Mouse (Mus musculus): ENCODE data around the gene 2310039H08Rik. TPM values are rescaled to one million over a fixed set of nuclear protein-coding genes. Genes with fewer than 3 reads are reported as not detected.

Gene 2310039H08Rik
- 32.9 and 35.8 TPM in 2 replicates for polyA plus RNA-seq (2012; rRNA removed)

DNA sequence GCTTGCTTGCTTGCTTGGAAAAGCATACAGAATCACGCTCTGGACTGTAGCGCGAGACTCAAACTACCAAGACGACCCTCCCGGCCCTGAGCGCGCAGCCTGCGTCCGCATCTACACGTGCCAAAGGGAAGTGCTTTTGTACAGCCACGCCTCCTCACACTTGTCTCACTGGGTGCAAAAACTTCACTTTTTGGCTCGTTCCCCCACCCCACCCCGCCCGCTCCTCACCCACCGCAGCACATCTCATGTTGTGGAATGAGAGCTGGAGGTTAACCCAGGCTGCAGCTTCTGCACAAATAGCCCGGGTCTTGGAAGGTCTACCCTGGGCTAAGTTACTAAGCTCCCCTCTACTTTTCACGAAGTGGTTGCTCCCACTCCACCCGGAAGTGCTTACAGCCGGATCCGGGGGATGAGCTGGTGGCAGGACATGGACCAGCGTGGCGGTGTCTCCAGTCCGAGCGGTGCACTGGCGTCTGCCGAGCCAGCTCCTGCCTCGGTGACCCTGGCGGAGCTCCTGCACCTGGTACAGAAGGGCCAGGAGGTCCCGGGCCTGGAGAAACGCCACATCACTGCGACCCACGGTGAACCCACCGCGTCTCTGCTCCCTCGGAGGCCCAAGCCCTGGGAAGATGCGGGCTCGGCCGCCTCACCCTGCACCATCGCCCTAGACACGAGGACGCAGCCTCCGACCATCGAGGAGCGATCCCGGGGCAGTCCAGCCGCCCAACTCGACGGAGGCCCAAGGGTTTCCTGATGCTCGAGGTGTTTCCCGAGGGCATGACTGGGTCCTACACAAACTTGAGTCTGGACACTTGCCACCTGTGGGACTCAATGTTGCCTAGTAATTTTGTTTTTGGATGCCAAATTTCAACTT is at the start of gene 2310039H08Rik:
Gene 2310039H08Rik (plus strand): TSS at position 232 of the 874 bp plus-strand sequence.

DNA sequence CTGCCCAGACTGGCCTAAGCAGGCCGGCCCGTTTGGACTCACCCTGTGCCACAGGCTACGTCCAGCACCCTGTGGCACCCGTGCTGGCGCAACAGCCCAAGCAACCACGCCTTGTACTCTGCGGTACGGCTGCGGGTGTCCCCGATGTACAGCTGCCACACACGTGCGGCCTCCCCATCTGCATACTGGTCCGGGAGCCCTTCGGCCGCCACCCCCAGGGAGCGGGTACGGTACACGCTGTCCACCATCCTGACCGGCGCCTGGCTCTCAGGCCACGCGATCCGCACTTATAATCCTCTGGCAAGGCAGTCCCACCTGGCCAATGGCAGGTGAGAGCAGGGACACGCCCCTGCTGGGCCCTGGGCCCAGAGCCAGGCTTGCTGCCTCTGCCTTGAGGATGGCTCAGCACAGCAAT is 43.5 kb upstream of the 2310039H08Rik start, which contains the start of gene Gnmt:
Gene Gnmt (minus strand): TSS at position 265 of the 415 bp plus-strand sequence.

DNA sequence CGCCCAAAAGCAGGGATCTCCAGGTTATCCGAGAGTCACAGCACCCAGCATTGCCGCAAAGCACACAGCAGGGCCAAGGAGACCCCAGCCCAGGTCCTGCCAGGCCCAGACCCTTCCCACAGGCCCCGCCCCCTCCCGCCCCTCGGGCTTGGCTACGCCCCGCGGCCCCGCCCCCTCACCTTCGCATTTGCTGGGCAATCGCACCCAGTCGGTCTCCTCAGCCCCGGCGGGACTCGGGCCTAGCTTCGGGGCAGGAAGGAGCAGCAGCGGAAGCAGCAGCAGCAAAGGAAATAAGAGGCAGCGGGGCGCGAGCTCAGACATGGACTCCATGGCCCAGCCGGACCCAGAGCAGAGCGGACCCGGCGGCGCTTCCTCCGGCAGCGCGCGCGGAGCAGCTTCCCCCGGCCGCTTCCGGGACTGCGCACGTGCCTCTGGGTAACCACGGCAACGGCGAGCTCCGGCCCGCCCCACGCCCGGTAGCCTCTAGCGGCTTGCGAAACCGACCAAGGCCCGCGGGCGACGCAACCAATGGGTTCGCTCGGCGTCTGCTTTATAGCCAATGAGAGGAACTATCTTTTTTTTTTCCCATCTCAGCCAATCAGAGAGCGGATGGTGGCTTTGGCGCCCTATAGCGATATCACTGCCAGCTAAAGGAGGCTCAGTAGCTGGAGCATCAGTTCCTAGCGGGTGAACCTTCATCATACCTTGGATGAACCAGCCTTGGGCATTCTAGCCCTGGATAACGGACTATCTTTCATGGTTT is 20.5 kb upstream of the 2310039H08Rik start, which contains the start of gene Cnpy3:
Gene Cnpy3 (minus strand): TSS at position 421 of the 763 bp plus-strand sequence.

DNA sequence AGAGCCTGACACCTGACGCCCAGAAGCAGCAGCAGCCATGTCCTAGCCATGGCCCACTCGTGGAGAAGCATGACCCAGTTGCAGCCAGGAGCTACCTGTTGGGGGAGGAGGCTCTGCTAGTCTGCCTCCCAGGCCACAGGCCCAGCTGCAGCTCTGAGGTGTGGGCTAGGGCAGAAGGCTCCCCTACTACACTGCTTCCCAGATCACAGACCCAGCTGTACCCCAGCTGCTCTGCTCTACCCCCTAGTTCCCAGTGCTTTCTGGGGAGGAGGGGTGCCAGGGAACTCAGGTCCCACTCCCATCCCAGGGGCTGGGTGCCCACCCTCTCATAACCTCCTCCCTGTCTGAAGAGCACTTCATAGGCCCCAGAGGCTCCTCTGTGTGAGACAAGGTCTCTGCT is 8.9 kb upstream of the 2310039H08Rik start, which contains the start of gene Ptcra:
Gene Ptcra (minus strand): TSS at position 169 of the 400 bp plus-strand sequence.

DNA sequence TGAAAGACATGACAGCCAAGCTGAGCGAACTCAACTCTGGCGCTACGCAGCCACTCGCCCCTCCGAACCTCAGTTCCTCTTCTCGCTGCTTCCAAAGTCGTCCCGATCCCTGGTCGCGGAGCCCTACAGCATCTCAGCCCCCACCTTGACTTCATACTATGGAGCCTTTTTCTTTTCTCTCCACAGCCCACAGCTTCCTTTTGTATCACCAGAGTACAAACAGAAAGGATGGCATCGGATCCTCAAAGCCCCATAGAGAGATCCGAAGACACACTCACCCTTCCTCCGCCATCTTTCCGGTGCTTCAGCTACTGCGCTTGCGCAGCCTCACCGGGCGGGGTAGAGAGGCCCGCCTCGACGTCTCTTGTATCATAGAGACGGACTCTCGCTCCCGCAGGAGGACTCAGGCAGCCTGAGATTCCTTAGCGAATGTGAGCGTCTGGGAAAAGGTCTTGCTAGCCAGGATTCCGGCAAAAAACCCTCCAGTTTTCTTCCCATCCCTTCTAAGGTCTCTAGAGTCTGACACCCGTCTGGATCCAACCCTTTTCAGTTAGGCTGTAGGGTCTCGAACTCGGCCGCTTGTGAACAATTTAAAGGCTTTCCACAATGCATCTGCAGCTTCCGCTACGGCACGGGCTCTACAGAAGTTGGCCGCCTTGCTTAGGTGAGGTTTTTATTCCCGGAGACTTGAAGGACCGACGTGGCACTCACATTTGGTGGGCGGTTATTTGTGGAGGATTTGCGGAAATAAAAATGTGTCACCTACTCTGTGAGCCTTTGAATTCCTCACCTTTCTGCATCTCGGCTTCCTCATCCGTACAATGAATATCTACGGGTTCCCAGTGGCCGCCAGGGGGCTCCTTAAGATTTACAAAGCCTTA is 10.1 kb downstream of the 2310039H08Rik start, which contains the start of gene Rpl7l1:
Gene Rpl7l1 (minus strand): TSS at position 332 of the 881 bp plus-strand sequence.

Other genes with a start within 250 kb of the 2310039H08Rik start
- gene Cul9, start 226.2 kb upstream of the 2310039H08Rik start, polyA plus RNA-seq (2012; rRNA removed), result 0.53 and 0.63 TPM in 2 replicates
- gene Srf, start 216.5 kb upstream of the 2310039H08Rik start, polyA plus RNA-seq (2012; rRNA removed), result 15.7 and 15.8 TPM in 2 replicates
- 3.6 and 3.7 TPM in 2 replicates for gene Ptk7, start 143.1 kb upstream of the 2310039H08Rik start, polyA plus RNA-seq (2012; rRNA removed)
- 3.3 and 4.2 TPM in 2 replicates for gene Klc4, start 126.6 kb upstream of the 2310039H08Rik start, polyA plus RNA-seq (2012; rRNA removed)
- gene Mrpl2, start 126.4 kb upstream of the 2310039H08Rik start, polyA plus RNA-seq (2012; rRNA removed), result 35.6 and 37.0 TPM in 2 replicates
- gene Cul7, start 122.3 kb upstream of the 2310039H08Rik start, polyA plus RNA-seq (2012; rRNA removed), result 13.2 and 13.9 TPM in 2 replicates
- 21.1 and 24.2 TPM in 2 replicates for gene Rrp36, start 98.3 kb upstream of the 2310039H08Rik start, polyA plus RNA-seq (2012; rRNA removed)
- 38.2 and 43.8 TPM in 2 replicates for gene Mea1, start 93.8 kb upstream of the 2310039H08Rik start, polyA plus RNA-seq (2012; rRNA removed)
- gene Klhdc3, start 91.7 kb upstream of the 2310039H08Rik start, polyA plus RNA-seq (2012; rRNA removed), result 34.0 and 41.3 TPM in 2 replicates
- gene Ppp2r5d, start 67.5 kb upstream of the 2310039H08Rik start, polyA plus RNA-seq (2012; rRNA removed), result 22.5 and 25.0 TPM in 2 replicates
- 8.4 and 8.9 TPM in 2 replicates for gene Pex6, start 61.2 kb upstream of the 2310039H08Rik start, polyA plus RNA-seq (2012; rRNA removed)
- 15.3 and 17.4 TPM in 2 replicates for gene Gnmt, start 43.5 kb upstream of the 2310039H08Rik start, polyA plus RNA-seq (2012; rRNA removed)
- 17.8 and 18.8 TPM in 2 replicates for gene Cnpy3, start 20.4 kb upstream of the 2310039H08Rik start, polyA plus RNA-seq (2012; rRNA removed)
- gene Ptcra, start 8.9 kb upstream of the 2310039H08Rik start, polyA plus RNA-seq (2012; rRNA removed), result 0.01 and 0.07 TPM in 2 replicates
- gene Rpl7l1, start 10.0 kb downstream of the 2310039H08Rik start, polyA plus RNA-seq (2012; rRNA removed), result 44.3 and 52.4 TPM in 2 replicates
- gene Bicral, start 85.8 kb downstream of the 2310039H08Rik start, polyA plus RNA-seq (2012; rRNA removed), result 2.9 TPM in 2 replicates
- gene Tbcc, start 118.0 kb downstream of the 2310039H08Rik start, polyA plus RNA-seq (2012; rRNA removed), result 8.6 and 9.1 TPM in 2 replicates
- not detected in 2 replicates for gene Prph2, start 137.8 kb downstream of the 2310039H08Rik start, polyA plus RNA-seq (2012; rRNA removed)
- gene Ubr2, start 237.9 kb downstream of the 2310039H08Rik start, polyA plus RNA-seq (2012; rRNA removed), result 9.1 and 10.7 TPM in 2 replicates

All from liver, embryonic 14 days (tissue).